ENCODE assay signal across 8 mouse cellular contexts in genomic region chr15:85669652-85670175, GRCm38 (mm10).
A peak's percentile ranks its signal among the peaks of the same experiment; 100 is the strongest.
DNase-seq lines count a peak whose midpoint lies in the region; ATAC-seq and TF ChIP-seq lines count a peak whose summit lies in the region.

No protein-coding gene starts in this region.

- ATAC-seq in forebrain, embryonic 11.5 days (replicated peaks; ENCODE audit: low FRiP score), result no peak
- ATAC-seq in heart, embryonic 14.5 days (ENCODE audit: insufficient number of reproducible peaks, insufficient read depth, low FRiP score, low read depth), result peak; percentile 23

- H3K27ac ChIP-seq in bone marrow macrophage, adult 2 months (ENCODE audit: insufficient read depth, low read depth, low read length), result peak overlapping the region; percentile 77
- no peak overlapping the region for H3K27ac ChIP-seq in forebrain, embryonic 11.5 days (ENCODE audit: low read depth, low read length)
- H3K27ac ChIP-seq in heart, embryonic 14.5 days (replicated peaks in 1 of 2; ENCODE audit: control insufficient read depth in 1 of 2, insufficient read depth in 1 of 2, low read depth in 2 of 2, low read length in 2 of 2), result peak overlapping the region; percentile 83 to 93

- peak overlapping the region; percentile 88 for H3K4me2 ChIP-seq in forebrain, embryonic 11.5 days (ENCODE audit: low read depth, low read length, severe bottlenecking)
- peak overlapping the region; percentile 64 for H3K4me2 ChIP-seq in heart, embryonic 14.5 days (ENCODE audit: low read length)

- TF ChIP-seq CTCF in bone marrow macrophage, adult 2 months (IDR thresholded peaks at IDR 0.05; ENCODE audit: low read depth, low read length), result no peak
- TF ChIP-seq CTCF in lung, adult 2 months (IDR thresholded peaks at IDR 0.05; ENCODE audit: insufficient read depth, low read length), result no peak

- peaks cover 81% of the 10 kb centered on the region for H3K27me3 ChIP-seq in forebrain, embryonic 11.5 days (ENCODE audit: control insufficient read depth, insufficient read depth, low read length)
- H3K27me3 ChIP-seq in heart, embryonic 14.5 days (ENCODE audit: control insufficient read depth, insufficient read depth, low read length), result peaks cover 9% of the 10 kb centered on the region; the same call in 1 of the 2 replicates

- H3K36me3 ChIP-seq in forebrain, embryonic 11.5 days (ENCODE audit: control insufficient read depth, insufficient read depth, low read length), result no peaks in the 10 kb centered on the region
- 0 out of 2 replicates have a peak, but pooled peaks cover 5% of the 10 kb centered on the region for H3K36me3 ChIP-seq in heart, embryonic 14.5 days (ENCODE audit: control insufficient read depth, insufficient read depth, low read length)

- no peak for TF ChIP-seq POLR2A in bone marrow macrophage, adult 2 months (IDR thresholded peaks at IDR 0.05; ENCODE audit: borderline replicate concordance, low read depth, low read length)
- TF ChIP-seq POLR2A in lung, adult 2 months (IDR thresholded peaks at IDR 0.05; ENCODE audit: borderline replicate concordance, extremely low read depth, low read depth, low read length), result peak; percentile 93; the same call in 1 of the 2 replicates

- WGBS in forebrain, embryonic 11.5 days, result 28% methylated on average over 15 of the region's 15 CpGs
- WGBS in heart, embryonic 14.5 days, result 24% methylated on average over 15 of the region's 15 CpGs
- WGBS in lung, adult 2 months, result 7% methylated on average over 15 of the region's 15 CpGs

- peak overlapping the region; percentile 91 for H3K4me3 ChIP-seq in bone marrow macrophage, adult 2 months (ENCODE audit: insufficient read depth, low read length)
- peak overlapping the region; percentile 64 for H3K4me3 ChIP-seq in forebrain, embryonic 11.5 days (ENCODE audit: low read depth, low read length)
- H3K4me3 ChIP-seq in heart, embryonic 14.5 days (ENCODE audit: control insufficient read depth in 1 of 2, insufficient read depth in 1 of 2, low read depth in 1 of 2, low read length in 2 of 2), result peak overlapping the region; percentile 73 to 91
- peak overlapping the region; percentile 98 for H3K4me3 ChIP-seq in lung, adult 2 months (replicated peaks; ENCODE audit: extremely low read depth, low read depth, low read length)

- peaks cover 17% of the 10 kb centered on the region for H3K4me1 ChIP-seq in bone marrow macrophage, adult 2 months (ENCODE audit: control insufficient read depth, insufficient read depth, low read length)
- H3K4me1 ChIP-seq in forebrain, embryonic 11.5 days (replicated peaks; ENCODE audit: control insufficient read depth, insufficient read depth, low read length), result 0 out of 2 replicates have a peak, but pooled peaks cover 6% of the 10 kb centered on the region
- H3K4me1 ChIP-seq in heart, embryonic 14.5 days (ENCODE audit: control insufficient read depth in 2 of 2, insufficient read depth in 2 of 2, low read length in 2 of 2), result peaks cover 4 to 20% of the 10 kb centered on the region in 2 experiments; a peak in 3 of 4 replicates
- H3K4me1 ChIP-seq in lung, adult 2 months (ENCODE audit: control insufficient read depth, insufficient read depth, low read length), result peaks cover 9% of the 10 kb centered on the region

- H3K9me3 ChIP-seq in forebrain, embryonic 11.5 days (ENCODE audit: control insufficient read depth, low read length), result no peaks in the 10 kb centered on the region
- H3K9me3 ChIP-seq in heart, embryonic 14.5 days (ENCODE audit: control insufficient read depth, low read length), result no peaks in the 10 kb centered on the region

- H3K9ac ChIP-seq in forebrain, embryonic 11.5 days (ENCODE audit: low read length), result peak overlapping the region; percentile 84
- H3K9ac ChIP-seq in heart, embryonic 14.5 days (ENCODE audit: low read length), result peak overlapping the region; percentile 98

- DNase-seq in MEL-GATA-1-ER (ENCODE audit: extremely low read depth, low read depth), result peak; percentile 93
- no peak for DNase-seq in forebrain, embryonic 11.5 days (ENCODE audit: low spot score)
- peak; percentile 87 for DNase-seq in kidney, postnatal 14 days
- peak; percentile 85 for DNase-seq in lung, adult 2 months
- peak; percentile 83 for DNase-seq in ovary, postnatal 36 days (ENCODE audit: low spot score)
- no peak for DNase-seq in retina, embryonic 14.5 days (ENCODE audit: low spot score)

Comparison
In these comparisons a context has a peak if more than half of its experiments do, and no peak if none do; other contexts are left out.
1. DNase-seq: peak in MEL-GATA-1-ER (single experiment), kidney, postnatal 14 days (single experiment), lung, adult 2 months (single experiment) and ovary, postnatal 36 days (single experiment); none in forebrain, embryonic 11.5 days (single experiment) and retina, embryonic 14.5 days (single experiment).
2. Peak in every context shown above with its lines, with median percentiles within 50 percentile points of each other: H3K4me3 ChIP-seq.